Mouse (Mus musculus) Muller cell, postnatal 12 days (primary cell): ENCODE data around the gene Zfp488.

Experiments
- DNase-seq: peaks from one replicate; pipeline ENCODE4 v3.0.0-alpha.2; 2015; ENCODE audit errors: inconsistent ontology term

Gene Zfp488

DNA sequence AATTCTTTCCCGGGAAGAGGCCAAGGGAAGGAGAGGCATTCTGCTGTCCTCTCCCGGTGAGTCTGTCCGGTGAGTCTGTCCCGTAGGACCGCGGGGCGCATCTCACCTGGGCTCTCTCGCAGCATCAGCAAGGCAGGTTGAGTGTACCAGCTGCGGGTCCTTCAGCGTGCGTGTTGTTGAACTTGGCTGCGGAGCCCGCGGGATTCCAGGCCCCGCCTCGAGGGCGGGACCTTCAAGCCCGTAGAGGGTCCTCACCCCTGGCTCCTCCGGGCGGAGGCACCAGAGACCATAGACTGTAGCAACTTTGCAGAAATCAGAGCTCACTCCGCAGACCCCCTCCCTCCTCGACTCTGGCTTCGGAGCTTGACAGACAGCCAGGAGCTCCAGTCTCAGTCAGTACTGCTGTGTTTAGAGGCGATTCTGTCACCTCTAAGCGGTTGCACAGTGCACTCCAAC lies at the start of gene Zfp488:
Zfp488 (minus strand) TSS at position 161 of the 456 bp plus-strand sequence.
- peak; percentile 26 for DNase-seq

DNA sequence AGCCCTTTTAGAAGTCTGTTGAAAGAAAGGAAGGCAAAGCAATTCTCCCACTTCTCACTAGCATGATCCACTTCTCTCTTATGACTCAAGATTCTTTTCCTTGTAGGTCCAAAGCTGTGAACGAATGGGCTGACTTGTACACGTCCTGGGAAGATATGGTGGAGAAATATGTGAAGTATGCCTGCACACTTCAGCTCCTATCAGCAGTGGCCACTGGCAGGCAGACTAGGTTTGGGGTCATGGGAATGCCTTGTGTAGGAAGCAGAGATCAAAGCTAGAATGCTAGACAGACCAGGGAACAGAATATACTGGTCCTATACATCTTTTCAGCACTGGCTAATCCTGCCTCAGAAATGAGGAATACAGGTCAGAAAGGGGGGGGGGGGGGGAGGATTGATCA lies 48.1 kb upstream of the Zfp488 start:
- DNase-seq: no peak

DNA sequence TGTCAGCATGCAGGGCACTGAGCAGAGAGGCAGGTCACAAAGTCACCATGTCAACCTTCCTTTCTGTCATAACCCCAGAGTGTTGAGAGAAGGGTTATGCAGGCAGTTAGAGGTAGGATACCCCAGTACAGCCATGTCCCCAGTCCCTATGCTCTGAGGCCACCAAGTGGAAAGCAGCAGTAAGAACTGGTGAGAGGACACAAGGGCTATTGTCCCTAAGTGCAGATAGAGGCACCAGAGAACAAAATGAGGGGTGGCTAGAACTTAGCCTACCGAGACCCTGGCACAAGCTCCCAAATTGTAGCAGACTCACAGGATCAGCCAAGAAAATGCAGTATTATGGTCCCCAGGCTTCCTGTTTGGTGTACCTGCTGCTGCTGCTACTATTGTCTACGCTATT lies 38.4 kb upstream of the Zfp488 start:
- DNase-seq: no peak

DNA sequence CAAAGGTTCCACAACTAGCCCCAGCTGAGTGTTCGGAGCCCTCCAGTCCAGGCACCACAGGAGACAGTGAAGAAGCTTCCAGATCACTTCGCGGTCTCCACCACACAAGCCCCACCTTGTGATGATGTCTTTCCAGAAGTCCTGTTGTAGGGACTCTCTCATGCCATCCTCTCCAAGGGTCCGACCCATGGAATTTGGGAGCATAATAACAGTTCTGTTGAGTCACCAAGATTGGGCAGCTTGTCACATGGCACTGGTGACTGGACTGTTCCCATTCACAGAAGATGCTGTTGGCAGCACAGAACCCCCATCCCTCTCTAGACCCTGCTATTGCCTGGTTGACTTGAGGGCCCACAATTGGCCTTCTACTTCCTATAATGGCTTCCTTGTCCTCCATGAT lies 37.8 kb upstream of the Zfp488 start, which contains the start of gene Gm5460:
Gm5460 (plus strand) TSS at position 378 of the 400 bp plus-strand sequence.
- DNase-seq: no peak

DNA sequence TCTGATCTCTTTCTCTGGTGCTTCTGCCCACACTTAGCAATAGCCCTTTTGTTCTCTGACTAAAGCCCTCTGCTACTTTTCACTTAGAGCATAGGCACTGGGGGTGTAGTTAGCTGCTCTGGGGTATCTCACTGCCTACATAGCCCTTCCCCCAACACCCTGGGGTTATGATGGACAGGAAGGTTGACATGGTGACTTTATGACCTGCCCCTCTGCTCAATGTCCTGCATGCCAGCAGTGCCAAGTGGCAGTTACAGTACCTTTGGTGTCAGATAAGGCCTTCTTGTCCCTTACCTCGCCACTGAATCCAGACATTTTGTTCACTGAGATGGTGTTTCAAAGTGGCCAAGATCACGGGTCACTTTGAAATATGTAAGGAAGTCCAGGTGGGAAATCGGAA lies 36.5 kb upstream of the Zfp488 start, which contains the start of gene Gm30083:
Gm30083 (minus strand) TSS at position 120 of the 400 bp plus-strand sequence.
- DNase-seq: no peak

DNA sequence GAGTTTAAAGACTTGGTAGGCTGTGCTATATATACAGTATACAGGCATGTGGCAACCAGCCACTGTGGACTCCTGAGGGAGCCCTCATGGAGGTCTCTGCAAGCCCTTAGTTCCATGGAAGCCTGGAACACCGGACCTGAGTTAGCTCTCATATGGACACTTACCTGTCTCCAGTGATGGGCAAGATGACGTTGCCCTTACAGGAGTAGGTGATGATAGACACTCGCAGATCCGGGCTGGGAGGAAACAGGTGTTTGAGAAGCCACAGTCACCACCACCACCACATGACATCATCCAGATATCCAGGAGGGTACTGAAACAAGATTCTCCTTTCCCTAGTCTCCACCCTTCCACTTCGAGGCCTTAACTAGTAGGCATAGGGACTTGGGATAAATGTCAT lies 23.8 kb upstream of the Zfp488 start:
- no peak for DNase-seq

DNA sequence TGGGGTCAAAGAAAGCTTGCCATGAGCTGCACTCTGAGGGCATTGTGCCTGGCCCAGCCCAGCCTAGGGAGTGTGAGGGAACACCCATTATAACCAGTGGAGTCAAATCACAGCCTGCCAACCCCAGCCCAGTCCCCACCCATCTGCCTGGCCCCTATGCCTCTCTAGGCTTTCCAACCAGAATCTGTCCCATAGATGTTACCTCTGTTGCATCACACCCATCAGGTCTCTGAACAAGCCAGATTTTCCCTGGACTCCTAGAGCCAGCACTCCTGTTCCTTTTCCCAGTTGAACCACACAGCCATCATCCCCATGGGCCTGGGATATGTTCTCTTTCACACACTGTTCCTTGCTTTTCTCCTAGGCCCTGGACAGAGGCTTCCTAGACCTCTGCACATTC lies 22.9 kb upstream of the Zfp488 start:
- no peak for DNase-seq

DNA sequence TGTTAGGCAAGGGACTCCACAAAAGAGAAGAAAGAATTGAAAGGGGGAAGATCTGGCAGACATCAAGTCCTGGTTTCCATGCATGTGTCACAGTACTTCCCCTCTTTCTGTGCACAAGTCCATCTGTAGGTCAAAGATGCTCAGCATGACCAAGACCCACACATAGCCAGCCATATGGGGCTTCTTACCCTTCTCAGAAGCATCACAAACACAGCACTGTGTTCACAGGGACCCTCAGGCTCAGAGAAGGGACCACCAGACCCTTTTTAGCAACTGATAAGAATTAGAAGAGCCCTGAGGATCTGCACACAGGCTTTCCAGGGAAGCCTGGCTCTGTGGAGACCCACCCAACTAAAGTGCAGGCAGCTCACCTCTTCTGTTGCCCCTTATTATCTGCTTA lies 21.5 kb upstream of the Zfp488 start:
- DNase-seq: no peak

DNA sequence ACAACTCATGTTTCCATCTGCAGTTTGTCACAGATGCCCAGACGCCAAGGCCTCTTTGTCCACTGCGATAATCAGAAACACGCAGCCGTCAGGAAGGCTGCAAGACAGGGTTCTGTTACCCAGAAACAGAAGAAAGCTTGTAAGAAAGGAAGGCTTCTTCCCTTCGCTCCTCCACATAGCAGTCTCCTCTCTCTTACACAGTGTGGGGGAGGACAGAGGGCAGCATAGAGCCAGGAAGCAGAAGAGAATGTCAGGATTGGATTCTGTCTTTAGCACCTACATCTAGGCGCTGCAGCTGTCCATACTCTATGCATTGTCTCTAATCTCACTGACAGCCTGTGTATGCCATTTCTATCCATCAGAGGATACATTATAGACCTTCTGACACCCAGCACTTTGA lies 18.9 kb upstream of the Zfp488 start:
- no peak for DNase-seq

DNA sequence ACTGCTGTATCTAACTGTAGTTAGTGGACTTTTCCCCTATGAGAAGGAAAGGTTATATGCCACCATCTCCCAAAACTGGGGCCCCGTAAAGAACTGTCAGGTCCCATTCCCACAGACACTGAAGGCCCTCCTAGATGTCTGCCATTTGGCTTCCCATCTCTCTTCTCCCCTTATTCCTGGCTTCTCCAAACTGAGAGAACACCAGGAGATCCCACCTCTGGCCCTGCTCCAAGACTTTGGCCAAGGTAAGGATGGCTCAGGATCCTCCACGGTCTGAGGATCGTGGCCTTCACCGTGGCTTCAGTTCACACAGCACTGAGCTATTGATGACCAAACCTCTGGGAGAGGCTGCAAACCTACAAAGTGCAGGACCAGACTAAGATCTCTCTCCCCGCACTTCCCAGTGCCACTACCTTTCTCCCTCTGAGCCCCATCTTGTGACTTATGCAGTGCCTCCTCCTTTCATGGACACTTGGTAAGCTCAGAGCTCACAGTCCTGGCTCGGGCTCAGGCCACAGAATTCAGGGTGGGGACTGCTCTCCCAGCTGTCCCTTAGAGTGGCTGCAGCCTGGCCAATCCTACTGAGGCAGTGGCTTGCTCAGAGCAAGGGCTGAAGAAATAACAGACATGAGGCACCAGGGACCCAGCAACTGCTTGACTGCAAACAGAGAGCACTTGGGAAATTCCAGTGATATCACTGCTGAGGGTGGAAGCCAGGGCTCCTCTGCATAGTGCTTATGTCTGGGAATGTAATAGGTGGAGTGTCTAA lies 15.1 kb upstream of the Zfp488 start:
- DNase-seq: no peak

DNA sequence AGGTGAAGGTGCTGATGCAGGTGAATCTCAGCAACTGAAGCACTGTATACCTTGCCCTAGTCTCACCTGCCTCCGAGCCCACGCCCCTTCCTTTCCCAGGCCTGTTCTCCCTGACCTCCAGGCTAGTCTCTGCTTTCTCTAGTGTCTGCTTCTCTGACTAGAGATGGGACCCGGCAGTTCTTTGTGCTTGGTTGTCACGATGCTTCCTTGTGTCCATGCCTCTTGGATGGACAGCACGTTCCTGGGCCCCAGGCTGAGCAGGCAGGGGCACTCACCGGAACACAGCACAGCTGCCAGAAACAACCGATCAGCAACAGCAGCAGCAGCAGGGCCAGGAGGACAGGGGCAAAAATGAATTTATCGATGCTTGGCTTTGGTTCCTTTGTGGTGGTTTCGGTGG lies 14.5 kb upstream of the Zfp488 start:
- DNase-seq: no peak

DNA sequence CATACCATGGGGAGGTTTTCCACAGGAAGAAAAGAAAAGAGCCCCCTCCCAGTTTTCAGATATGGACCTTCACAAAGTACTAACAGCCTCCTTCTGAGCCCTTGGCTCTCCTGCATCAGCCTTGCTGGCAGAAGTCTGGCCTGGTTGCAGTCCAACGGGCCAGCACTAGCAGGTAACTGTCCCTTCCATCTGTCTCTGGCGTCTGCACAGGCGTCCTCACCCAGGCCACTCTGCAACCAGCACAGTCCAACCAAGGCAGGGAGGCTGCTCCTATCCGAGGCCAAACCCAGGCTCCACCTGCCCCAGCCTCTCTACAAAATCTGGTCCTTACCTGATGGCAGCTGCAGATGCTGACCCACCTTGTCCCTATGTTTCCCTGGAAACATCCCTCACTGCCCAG lies 13.4 kb upstream of the Zfp488 start:
- DNase-seq: no peak

DNA sequence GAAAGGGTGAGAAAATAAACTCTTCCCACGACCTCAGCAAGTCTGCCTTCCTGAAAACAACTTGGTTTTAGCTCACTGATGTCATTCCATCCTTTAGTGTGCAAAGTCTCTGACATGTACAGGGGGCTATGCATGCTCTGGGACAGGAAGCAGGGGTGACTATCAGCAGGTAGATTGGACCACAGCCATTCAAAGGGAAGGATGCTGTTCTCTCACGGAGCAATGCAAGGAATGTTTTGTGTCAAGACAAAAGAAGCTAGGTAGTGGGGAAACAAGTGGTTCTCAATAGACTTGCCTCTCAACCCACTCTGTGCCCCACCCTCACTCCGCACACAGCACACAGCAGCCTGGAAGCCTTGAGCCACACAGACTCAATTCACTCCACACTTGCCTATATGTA lies 10.6 kb upstream of the Zfp488 start:
- DNase-seq: no peak

DNA sequence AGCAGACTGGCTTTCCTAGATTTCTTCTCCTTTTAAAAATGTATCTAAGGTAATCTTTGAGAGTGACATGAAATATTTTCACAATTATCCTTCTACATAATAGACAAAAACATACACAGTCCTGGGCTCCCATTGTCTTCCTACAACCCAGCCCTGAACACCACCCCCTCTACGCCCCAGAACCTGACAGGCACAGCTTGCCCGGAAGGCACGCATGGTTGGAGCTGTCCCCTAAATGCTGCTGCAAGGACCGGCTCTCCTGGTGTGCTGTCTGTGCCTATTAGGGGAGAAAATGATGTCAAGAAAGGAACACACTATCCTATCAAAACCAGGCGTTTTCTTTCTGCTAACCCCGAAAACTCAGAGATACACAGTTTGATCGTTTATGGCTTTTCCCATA lies 816 bp downstream of the Zfp488 start:
- DNase-seq: no peak

DNA sequence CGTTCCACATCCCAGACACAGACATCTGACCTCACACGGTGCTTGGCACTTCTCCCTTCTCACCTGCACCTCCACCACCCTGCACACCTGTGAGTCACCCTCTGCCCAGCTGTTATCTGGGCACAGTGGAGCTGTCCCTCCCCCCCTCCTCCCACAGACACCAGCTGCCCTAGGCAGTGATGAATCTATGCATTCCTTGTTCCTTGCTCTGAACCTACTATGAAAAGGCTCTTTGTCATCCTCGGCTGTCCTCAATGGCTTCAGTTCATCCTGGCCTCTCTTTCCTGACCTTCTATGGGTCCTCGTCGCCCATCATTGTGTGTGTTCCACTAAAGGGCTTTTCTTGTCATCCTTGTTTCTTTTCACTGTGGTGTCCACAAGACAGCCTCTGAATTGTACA lies 3.8 kb downstream of the Zfp488 start:
- peak; percentile 65 for DNase-seq

DNA sequence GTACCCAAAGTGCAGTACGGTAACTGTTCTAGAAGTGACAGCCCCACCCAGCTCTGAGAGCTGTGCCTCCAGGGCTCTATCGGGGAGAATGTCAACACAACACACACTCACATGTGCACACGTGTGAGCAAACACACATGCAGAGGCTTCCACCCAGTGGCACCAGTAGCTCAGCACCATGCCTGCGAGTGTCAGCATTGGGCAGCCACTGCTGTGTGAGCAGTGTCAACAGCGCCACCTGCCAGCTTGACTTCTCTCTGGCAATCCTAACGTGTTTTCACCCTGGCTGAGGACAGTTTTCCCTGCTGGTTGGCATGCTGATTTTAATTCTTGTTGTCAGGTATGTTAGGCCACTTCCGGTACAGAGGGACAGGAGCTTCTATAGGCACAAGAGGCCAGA lies 5.9 kb downstream of the Zfp488 start:
- DNase-seq: no peak

DNA sequence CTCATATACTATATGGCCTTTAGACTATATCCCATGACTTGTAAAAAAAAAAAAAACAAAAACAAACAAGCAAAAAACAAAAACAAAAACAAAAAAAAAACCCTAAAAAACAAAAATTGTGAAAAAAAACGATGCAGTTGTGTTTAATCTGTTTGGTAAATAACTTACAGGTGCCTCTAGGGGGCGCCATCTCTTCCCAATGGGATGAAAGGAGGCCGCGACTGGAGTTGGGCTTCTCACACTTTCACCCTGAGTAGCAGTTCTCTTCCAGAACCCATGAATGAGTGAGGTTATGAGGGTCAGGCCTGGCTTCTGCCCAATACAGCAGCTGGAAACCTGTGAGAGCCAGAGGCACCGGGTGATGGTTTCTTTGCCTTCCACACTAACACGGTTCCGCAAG lies 12.9 kb downstream of the Zfp488 start:
- no peak for DNase-seq

DNA sequence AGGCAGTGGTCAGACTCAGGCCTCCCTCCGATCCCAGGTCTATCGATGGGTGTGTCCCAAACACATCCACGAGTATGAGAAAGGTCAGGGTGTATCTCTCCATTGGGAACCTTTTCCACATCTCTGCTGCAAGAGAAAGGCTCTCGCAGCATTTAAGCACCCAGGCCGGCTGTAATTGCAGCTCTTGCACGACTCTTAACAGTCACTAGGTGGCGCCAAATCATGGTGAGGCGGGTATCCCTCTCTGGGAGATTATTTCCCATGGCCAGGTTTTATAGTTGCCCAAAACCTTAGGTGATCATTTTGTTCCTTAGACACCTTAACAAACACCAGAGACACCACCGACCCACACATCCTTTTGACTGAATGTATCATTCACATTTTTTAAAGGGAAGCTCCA lies 19.2 kb downstream of the Zfp488 start:
- DNase-seq: no peak

DNA sequence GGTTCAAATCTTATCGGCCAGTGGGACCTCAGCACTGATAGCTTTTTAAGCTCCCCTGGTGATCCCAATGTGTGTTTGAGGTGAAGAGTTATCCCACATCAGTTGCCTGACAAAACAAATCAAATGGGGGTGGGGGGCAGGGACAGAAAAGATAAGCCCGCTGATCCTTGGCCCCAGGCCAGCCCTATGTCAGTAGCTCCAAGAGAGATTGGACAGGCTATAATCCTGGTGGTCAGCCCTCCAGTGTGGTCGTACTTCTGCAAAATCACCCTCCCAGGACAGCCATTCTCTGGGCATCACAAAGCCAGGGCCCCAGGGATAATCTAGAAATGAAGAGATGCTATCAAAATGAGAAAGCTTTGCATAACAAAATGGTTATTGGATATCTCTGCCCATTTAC lies 19.7 kb downstream of the Zfp488 start:
- no peak for DNase-seq

DNA sequence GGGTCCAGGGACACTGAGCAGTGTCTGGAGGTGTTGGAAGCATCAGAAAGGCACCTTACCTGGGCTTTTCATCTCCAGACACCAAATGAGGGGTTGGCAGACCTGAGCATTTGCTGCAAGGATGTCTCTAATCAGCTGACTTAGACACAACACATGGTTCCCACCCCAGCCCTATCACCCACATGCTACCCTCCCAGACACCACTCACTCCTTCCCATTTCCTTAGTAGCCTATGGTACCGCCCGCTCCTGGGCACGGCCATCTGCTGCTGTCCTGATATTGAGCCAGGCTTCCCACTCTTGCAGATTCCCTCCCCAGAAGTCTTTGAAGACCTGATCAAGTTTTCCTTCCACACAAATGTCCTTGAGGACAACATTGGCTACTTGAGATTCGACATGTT lies 20.4 kb downstream of the Zfp488 start:
- no peak for DNase-seq

DNA sequence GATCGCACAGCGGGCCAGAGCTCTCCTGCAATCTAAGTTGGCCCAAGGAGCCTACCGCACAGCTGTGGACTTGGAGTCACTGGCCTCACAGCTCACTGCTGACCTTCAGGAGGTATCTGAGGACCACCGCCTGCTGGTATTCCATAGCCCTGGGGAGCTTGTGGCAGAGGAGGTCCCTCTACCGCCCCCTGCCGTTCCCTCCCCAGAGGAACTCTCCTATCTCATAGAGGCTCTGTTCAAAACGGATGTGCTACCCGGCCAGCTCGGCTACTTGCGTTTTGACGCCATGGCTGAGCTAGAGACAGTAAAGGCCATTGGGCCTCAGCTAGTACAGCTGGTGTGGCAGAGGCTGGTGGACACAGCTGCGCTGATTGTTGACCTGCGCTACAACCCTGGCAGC lies 22.5 kb downstream of the Zfp488 start:
- no peak for DNase-seq

DNA sequence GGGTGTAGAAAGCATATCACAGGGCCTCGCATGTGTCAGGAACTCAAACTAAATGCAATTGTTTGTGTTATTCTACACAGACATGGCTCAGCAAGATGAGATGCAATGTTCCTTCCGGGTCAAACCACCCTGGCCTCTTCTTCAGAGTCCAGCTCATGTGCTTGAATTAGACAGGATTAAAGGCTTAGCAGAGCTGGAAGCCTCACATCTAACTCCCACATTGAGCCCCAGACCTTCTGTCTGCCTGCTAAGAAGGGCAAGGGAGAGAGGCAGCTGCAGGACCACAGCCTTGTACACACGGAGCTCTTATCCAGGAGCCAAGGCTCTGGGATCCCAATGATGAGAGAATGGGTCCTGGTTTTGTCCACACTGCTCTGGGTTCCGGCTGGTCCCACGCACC lies 24.8 kb downstream of the Zfp488 start, which contains the start of gene Rbp3:
Rbp3 (plus strand) TSS at position 243 of the 400 bp plus-strand sequence.
- DNase-seq: no peak

DNA sequence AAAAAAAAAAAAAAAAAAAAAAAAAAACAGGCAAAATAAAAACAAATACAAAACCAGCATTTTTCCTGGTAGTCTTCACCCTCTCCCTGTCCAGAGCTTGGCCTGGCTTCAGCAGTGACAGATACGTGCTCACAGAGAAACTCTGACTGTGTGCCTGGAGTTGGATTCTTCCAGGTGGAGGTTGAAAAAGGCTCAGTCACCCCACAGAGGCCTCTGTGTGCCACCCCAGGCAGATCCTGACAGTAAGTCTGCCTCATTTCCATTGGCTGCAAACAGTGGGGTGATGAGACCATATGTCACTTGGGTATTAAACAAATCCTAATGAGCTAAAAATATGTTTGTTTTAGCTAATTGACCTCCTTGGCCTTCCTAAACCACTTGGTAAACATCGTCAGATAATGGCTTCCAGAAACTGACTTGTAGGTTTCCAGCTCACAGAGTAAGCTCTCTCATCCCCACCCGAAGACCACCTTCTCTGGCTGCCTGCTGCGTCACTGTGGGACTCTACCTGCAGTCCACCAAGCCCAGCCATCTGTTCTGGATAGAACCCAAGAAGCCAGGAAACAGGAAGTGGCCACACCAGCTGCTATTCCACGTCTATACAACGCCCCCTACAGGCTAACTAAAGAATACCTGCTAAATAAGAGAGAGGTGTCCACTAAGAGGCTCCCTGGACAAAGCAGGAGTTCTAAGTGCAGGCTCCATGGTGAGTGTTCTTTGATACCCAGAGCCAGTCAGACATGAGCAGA lies 26.2 kb downstream of the Zfp488 start:
- no peak for DNase-seq
